Mouse (Mus musculus): Measurements from ENCODE around the gene Dmwd.

Dmwd gene

DNA sequence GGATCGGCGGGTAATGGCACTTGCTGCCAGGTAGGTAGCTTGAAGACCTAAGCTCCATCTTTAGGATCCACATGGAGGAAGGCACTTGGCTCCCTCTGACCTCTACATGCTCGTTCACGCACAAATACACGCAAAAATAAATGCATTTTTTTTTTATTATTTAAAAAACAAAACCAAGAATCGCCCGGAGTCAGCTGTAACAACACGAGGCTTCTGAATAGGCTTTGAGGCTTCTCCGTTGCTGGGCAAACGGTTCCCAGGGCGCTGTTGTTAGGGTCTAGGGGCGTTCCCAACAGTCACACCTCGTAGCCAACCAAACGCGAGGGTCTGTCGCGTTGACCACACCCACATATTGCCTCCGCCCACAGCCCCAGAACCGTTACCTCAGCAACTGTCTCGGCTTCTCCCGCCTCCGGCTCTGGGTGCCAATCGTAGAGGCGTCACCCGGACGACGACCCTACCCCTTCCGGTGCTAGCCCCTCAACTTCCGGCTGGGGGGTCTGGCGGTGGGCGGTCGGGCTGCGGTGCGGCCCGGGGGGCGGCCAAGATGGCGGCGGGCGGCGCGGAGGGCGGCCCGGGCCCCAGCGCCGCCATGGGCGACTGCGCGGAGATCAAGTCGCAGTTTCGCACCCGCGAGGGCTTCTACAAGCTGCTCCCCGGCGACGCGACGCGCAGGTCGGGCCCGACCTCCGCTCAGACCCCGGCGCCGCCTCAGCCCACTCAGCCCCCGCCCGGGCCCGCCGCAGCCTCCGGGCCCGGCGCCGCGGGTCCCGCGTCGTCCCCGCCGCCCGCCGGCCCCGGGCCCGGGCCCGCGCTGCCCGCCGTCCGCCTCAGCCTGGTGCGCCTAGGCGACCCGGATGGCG lies at the start of gene Dmwd:
Gene Dmwd, plus strand, starts transcription at position 505 of the 863 bp plus-strand sequence.
- DNase-seq (ENCODE audit: low spot score in 2 of 2): peak; percentile 72 to 87

DNA sequence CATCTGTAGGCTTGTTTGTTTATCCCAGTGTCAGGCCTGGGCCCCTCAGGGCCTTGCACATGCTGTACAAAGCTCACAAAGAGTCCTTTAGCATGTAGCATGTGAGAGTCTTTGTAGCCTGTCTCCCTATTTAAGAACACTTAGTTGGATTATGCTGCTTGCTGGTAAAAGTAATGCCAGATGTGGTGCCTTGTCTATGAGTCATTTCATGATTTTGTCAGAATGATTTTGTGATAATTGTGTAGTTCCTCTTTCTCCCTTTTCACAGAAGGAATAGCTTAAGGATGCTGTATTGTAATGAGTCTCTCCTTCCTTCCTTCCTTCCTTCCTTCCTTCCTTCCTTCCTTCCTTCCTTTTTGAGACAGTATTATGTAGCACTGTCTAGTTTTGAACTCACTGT lies 48.0 kb upstream of the Dmwd start:
- DNase-seq (ENCODE audit: low spot score in 2 of 2): no peak

DNA sequence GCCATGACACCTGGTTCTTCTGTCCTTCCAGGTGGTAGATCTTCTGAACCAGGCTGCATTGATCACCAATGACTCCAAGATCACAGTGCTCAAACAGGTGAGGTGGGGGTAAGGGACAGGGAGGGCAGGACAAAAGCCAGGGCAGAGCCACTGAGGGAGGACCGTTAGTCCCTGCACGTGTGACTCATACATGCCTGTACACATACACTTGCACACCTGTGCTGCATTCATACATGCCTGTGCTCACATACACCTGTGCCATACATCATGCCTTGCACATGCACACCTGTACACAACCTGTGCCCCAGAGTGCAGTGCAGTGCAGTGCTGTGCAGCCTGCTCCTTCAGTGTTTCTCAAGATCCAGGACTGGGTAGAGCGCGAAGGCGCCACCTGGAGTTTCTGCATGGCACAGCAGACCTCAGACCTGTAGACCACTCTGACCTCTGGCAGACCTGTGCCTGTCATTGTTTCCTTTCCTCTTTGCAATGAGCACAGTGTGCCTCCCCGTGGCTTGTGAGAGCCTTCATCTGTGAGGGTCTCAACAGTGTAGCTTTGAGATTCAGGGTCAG lies 46.9 kb upstream of the Dmwd start:
- DNase-seq (ENCODE audit: low spot score in 2 of 2): peak; percentile 48 to 77

DNA sequence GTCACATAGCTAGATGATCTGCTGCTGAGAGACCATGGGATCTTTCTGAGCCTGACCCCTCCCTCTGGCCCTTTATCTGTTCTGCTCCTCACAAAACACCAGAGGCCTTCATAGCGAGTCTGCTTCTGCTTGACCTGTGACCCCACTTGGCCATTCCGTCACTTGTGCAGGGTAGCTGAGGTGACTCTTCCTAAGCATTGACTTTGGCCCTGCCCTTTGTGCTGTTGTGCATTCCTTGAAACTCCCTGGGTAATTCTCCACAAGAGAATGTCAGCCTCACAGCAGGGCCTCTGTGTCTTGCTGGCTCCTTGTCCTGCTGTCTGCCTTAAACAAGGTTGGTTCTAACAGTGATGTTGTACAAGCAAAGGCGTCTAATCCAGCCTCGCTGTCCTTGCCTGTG lies 44.4 kb upstream of the Dmwd start:
- DNase-seq (ENCODE audit: low spot score in 2 of 2): no peak

DNA sequence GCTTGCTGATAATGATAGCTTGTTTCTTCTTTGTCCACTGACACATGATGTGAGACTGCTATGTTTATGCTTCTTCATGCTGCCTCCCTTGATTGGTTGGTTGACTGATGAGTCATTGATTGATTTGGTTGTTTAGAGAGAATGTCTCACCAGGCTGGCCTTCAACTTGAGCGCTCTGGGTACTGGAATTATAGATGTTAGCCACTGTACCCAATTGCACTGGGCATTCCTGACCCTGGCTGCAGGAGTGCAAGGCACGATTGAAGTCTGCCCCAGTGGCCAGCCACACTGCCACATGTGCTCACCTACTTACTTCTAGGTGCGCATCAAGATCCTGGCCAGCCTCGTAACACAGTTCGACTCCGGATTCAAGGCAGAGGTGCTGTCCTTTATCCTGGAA lies 31.4 kb upstream of the Dmwd start:
- no peak for DNase-seq (ENCODE audit: low spot score in 2 of 2)

DNA sequence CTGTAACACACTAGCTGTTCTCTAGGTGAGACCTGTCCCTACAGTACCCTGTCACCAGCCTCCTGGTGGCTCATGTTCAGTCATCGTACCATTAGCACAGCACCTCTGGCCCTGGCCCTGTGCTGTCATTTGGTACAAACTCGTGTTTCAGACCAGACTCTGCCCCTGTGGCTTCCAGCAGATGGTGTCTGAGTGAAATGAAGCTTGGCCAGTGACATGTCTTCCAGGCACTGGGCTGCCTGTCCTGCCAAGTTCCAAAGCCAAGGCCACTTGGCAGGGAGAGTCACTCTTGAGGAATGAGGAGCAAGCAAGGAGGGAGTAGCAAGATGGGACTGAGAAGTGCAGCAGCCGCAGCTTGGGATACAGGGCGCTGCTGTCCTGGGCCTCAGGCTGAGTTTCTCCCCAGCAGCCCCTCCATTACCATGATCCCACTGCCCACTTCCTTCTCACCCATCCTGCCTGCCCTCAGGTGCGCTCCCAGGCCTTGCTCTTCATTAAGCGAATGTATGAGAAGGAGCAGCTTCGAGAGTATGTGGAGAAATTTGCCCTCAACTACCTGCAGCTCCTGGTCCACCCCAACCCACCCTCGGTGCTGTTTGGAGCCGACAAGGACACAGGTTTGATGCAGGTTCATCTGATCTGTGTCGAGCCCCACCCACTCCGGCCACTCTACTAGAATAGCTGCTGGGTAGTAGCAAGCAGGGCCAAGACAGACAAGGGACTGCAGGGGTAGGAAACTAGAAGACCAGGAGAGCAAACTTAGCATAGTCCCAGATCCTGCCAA lies 29.5 kb upstream of the Dmwd start:
- DNase-seq (ENCODE audit: low spot score in 2 of 2): no peak

DNA sequence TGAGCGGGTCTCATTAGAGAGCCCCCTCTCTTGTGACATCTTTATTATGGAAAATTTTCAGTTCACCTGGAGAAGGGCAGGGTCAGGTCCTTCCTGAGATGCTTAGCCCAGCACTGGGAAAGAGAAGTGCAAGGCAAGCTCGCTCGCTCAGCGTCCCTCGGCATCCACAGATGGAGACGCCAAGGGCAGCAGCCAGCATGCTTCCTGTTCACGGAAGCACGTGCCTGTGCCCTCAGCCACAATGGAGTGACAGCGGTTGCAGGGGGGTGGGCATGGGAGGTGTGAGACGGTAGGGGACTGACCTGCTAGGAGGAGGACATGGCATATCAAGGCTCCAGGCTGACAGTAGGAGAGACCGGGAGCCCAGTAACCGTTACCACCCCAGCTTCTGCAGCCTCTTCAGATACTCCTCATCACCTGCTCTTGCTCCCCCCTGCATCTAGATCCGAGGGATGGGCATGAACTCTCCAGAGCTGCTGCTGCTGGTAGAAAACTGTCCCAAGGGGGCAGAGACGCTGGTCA lies 28.0 kb upstream of the Dmwd start:
- no peak for DNase-seq (ENCODE audit: low spot score in 2 of 2)

DNA sequence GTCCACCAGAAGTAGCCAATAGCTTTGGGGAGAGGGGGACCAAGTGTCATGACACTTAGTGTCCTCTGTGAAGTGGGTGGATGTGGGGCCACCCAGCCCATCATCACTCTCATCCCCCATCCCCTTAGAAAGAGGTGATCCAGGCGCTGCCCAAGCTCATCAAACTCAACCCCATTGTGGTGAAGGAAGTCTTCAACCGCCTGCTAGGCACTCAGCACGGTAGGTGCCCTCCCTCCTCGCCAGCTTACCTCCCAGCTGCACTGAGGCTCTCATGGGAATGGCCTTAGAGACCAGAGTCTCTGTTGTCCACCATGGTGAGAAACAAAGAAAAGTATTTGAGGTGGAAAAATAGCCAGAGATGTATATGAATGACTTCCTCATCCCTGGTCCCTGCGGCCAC lies 26.8 kb upstream of the Dmwd start:
- no peak for DNase-seq (ENCODE audit: low spot score in 2 of 2)

DNA sequence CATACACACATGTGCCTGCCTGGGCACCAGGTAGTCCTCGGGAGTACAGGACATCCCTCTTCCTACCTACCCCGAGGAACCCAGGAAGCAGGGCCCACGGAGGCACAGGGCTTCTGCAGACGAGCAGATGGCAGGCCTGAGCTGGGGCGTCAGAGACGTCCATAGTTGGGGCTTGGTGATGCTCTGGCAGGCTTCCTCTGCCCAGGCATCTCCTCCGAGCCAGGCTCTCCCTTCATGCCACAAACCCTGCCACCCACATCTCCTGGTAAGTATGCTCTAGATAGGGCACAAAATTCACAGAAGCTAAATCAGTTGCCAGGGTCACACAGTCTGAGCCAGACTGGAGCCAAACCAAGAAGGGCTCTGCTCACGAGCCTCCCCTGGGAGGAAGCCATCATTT lies 25.9 kb upstream of the Dmwd start:
- no peak for DNase-seq (ENCODE audit: low spot score in 2 of 2)

DNA sequence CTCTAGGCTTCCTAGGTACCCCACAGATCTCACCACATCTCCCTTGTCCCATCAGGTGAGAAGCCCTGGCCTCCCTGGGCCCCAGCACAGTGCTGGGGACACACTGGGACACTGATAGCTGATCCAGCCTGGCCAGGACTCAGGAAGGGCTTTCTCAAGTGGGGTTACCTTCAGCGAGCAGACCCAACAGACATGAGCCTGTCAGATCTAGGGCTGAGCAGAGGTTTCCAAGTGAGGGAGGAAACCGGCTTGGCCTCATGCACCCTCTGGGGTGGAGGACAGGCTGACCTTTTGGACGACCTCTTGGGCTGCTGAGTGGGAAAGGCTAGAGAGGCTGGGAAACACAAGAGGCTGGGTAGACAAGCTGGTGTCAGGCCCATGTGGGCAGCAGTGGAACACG lies 24.9 kb upstream of the Dmwd start:
- DNase-seq (ENCODE audit: low spot score in 2 of 2): no peak

DNA sequence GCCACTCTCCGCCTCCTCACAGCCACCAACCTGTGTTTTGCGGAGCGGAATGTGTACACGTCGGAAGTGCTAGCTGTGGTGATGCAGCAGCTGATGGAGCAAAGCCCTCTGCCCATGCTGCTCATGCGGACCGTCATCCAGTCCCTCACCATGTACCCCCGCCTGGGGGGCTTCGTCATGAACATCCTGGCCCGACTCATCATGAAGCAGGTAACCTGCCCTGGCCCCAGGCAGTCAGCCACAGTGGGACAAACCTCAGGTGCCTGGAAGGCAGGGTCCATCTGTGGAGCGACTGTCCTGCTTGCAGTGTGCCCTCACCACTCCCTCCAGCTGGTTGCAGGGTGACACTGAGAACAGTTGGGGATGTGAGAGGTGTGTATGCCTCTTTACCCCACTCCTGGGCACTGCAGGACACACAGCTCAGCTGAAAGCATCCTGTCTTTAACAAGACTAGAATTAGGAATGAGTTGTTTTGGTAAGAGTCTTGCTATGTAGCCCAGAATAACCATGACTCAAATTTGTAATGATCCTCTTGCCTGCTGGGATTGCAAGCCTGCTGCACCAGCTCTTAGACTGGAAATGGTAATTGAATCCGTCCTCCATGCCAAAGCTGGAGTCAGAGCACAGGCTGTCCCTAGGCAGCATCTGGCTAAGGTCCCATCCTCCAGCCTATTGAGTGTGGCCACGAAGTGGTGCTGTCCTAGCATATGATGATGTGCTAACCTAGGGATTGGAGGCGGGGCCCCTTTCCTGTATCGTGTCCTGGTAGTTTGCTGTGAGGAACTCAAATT lies 23.5 kb upstream of the Dmwd start:
- no peak for DNase-seq (ENCODE audit: low spot score in 2 of 2)

DNA sequence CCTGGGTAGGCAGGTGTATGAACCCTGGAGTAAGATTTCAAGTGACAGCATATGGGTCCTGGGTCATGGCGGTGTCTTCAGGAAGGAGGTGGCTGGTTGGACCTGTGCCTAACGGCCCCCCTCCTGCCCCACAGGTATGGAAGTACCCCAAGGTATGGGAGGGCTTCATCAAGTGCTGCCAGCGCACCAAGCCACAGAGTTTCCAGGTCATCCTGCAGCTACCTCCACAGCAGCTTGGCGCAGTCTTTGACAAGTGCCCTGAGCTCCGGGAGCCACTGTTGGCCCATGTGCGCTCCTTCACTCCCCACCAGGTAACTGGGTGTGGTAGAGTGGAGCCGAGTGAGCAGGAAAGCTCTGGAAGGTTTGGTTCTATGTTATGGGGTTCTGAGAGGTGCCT lies 22.9 kb upstream of the Dmwd start:
- DNase-seq (ENCODE audit: low spot score in 2 of 2): no peak

DNA sequence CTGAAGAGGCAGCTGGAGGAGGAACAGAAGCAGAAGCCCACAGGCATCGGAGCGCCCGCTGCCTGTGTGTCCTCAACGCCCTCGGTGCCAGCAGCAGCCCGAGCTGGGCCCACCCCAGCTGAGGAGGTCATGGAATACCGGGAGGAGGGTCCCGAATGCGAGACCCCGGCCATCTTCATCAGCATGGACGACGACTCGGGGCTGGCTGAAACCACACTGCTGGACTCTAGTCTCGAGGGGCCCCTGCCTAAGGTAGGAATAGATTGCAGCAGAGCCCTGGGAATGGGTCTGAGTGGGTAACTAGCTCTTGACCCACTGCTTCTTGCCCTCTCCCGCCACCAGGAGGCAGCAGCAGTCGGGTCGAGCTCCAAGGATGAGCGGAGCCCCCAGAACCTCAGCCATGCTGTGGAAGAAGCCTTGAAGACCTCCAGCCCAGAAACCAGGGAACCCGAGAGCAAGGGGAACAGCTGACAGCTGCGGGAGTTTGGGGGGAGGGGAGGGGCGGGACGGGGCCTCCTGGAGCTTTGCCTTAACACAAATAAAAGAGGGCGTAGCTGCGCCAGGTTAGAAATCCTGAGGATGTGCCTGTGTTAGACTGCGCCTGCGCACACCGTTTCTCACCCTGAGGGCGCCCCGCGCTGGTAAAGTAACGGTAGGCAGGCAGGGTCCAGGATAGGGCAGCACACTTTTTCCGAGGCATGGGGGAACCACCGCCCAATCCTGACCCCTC lies 21.8 kb upstream of the Dmwd start, which contains the start of gene Rsph6a:
Gene Rsph6a, plus strand, starts transcription at position 644 of the 730 bp plus-strand sequence.
- DNase-seq (ENCODE audit: low spot score in 2 of 2): peak in 1 of 2 experiments; percentile 62

DNA sequence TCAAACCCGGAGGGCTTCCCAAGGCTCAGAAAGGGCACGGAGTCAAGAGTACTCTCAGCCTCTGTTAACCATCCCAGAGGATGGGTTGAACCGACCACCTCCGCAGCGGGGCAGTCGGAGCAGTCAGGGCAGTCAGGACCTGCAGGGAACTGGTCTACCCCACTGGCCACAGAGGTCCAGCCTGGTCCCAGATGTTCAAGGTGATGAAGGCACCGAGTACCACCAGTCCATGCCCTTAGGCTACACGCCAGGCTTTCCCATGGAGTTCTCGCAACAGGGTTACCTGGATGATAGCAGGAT lies 21.3 kb upstream of the Dmwd start:
- DNase-seq (ENCODE audit: low spot score in 2 of 2): no peak

DNA sequence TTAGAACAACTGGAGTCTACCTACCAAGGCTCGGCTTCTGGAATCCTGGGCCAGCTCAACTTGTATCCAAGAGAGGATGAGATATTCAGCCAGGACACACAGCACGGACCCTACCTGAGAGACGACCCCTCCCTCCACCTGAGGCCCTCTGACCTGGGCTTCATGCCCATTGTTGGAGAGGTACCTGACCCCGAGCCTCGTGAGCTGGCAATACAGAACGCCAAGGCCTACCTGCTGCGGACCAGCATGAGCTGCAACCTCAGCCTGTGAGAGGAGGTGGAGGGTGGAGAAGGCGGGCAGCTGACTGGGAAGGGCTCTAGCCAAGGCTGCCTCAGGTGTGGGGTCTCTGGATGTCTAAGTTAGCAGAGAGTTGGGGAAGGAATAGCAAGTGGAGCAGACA lies 20.9 kb upstream of the Dmwd start:
- no peak for DNase-seq (ENCODE audit: low spot score in 2 of 2)

DNA sequence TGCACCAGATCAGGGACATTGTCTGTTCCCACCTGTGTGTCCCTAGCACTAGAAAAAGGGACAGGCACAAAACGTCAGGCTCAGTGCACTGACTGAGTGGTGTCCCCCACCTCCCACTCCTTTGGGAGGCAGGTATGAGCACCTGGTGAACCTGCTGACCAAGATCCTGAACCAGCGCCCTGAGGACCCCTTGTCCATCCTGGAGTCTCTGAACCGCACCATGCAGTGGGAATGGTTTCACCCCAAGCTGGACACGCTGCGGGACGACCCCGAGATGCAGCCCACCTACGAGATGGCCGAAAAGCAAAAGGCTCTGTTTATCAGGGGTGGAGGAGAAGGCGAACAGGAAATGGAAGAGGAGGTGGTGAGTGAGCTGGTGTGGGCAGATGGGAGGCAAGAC lies 18.6 kb upstream of the Dmwd start:
- DNase-seq (ENCODE audit: low spot score in 2 of 2): no peak

DNA sequence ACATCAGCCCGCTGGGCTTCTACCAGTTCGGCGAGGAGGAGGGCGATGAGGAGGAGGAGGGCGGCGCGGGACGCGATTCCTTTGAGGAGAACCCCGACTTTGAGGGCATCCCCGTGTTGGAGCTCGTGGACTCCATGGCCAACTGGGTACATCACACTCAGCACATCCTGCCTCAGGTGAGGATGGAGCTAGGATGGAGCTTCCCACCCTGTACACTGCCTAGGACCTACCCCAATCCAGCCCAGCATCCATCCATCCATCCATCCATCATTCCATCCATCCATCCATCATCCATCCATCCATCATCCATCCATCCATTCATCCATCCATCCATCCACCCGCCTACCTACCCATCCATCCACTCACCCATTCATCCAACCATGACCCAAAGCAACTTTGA lies 10.1 kb upstream of the Dmwd start:
- no peak for DNase-seq (ENCODE audit: low spot score in 2 of 2)

DNA sequence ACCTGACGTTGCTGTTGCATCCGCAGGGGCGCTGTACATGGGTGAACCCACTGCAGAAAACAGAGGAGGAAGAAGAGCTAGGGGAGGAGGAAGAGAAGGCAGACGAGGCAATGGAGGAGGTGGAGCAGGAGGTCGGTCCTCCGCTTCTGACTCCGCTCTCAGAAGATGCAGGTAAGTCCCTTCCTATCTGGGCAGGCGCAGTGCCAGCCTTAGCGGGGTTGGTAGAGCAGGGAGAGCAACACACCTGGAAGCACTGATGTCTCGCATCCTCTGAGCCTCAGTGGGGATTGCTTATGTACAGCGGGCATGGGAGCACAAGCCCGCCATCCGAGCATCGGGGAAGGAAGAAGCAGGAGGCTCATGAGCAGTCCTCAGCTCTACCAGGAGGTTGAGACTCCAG lies 9.0 kb upstream of the Dmwd start:
- no peak for DNase-seq (ENCODE audit: low spot score in 2 of 2)

DNA sequence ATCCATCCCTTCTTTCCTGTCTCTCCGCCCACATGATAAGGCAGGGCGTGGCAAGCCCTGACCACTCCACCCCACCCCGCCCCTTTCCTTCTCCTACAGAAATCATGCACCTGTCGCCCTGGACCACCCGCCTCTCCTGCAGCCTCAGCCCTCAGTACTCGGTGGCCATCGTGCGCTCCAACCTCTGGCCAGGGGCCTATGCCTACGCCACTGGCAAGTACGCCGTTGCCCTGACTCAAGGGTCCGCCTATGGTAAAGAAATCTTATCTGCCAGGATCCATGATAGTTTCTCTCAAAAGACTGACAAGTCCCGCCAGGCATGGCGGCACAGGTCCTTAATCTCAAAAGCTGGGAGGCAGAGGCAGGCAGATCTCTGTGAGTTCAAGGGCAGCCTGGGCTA lies 8.1 kb upstream of the Dmwd start:
- no peak for DNase-seq (ENCODE audit: low spot score in 2 of 2)

DNA sequence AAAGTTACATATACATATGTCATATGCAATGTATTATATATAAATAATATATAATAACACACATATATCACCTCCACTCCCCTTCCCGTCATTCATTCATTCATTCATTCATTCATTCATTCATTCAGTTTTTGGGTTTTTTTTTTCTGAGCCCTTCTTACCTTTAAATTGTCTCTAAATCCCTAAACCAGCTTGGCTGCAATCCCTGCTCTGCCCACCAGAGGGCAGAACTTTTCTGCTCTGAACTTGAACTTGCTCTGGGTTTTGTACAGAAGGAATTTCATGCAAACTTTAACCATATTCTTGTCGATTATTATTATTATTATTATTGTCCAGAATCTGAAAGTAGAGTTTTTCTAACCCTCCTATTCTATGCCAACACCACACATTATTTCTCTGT lies 7.3 kb upstream of the Dmwd start:
- DNase-seq (ENCODE audit: low spot score in 2 of 2): peak; percentile 67 to 85

DNA sequence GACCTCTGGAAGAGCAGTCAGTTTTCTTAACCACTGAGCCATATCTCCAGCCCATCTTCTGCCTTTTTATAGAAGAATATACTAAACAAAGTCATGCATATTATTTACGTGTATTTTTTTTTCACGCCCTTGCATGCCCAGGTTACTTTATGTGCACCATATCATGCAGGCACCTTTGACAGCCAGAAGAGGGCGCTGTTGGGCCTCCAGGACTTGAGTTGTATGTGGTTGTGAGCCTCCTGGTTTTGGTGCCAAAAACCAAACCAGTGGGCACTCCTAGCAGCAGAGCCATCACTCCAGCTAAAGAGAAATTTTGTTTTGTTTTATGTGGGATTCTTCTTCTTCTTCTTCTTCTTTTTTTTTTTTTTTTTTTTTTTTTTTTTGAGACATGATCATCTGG lies 6.5 kb upstream of the Dmwd start:
- DNase-seq (ENCODE audit: low spot score in 2 of 2): peak in 1 of 2 experiments; percentile 64

Data from spleen, postnatal 10 days (tissue).